Mouse (Mus musculus): Measurements from ENCODE around the gene P3h2. TPM values are rescaled to one million over a fixed set of nuclear protein-coding genes. Genes with fewer than 3 reads are reported as not detected.

P3h2 gene
- polyA plus RNA-seq, 1 experiment from 2014 or later: 6.7 TPM

DNA sequence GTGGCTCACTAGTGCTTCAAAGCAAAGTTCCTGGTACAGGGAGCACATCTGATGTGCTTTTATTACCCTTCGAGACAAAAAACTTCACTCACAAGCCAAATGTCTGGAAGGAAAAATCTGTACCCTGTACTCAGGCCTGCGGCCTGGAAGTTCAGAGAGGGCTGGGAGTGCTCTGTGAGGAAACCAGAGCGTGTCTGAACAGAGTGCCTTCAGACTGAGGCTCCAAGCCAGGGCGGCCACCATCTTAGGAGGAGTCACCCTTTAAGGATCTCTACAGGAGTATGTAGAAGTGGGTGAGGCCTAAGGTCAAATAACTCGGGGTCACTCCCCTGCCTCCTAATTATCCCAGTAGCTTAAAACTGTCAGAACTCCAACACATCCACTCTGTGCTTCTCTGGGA lies 152.2 kb downstream of the P3h2 start:
- Histone ChIP-seq H3K9me3 (replicated peaks) (no peaks in the 10 kb centered on the region), H3K36me3 (no peaks in the 10 kb centered on the region), H3K4me3 (replicated peaks) (no peak overlapping the region), H3K4me1 (no peaks in the 10 kb centered on the region), H3K27me3 (no peaks in the 10 kb centered on the region), H3K27ac (replicated peaks) (no peak overlapping the region), H3K9ac (no peak overlapping the region), H3K4me2 (replicated peaks) (no peak overlapping the region)
- no peak for ATAC-seq (ENCODE audit: insufficient number of reproducible peaks, low FRiP score, low TSS enrichment, low read depth)
- whole genome bisulfite sequencing: 61% methylated on average over 5 of the region's 5 CpGs

DNA sequence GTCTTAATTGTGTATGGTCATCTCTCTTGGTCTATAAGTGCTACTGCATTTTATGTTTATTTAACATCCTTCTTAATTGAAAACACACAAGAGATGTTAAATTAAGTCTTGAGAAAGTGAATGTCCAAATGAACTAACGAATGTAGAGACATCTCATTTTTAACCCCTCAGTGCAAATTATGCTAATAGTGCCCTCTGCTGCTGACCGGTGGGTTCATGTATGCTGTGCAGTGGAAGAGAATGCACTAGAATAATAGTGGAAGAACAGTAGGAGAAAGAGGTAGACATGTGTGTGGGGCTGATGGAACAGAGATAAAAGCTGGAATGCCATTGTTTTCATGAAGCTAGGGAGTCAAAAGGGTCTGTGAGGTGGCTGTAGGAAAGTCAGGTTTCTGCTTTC lies 153.6 kb downstream of the P3h2 start:
- Histone ChIP-seq H3K36me3 (no peaks in the 10 kb centered on the region), H3K4me2 (replicated peaks) (no peak overlapping the region), H3K4me3 (replicated peaks) (no peak overlapping the region), H3K27ac (replicated peaks) (no peak overlapping the region), H3K4me1 (no peaks in the 10 kb centered on the region), H3K27me3 (no peaks in the 10 kb centered on the region), H3K9ac (no peak overlapping the region), H3K9me3 (replicated peaks) (no peaks in the 10 kb centered on the region)
- WGBS: 57% methylated on average over 2 of the region's 2 CpGs
- no peak for ATAC-seq (ENCODE audit: insufficient number of reproducible peaks, low FRiP score, low TSS enrichment, low read depth)

DNA sequence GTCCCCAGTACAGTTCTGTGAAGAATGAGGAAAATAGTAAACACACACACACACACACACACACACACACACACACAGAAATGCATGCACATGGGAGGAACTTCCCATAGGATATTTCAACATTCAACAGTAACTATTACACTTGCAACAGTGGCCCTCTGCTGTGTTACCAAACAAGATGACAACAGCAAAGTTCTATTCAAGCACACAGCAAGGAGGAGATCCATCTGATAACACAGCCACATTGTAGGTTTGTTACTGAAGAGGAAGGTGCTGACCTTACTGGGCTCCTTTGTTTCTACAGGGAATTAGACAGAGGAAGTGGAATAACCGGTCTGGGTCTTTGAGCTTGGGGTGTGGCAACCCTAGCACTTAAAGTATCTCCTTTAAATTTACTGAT lies 157.5 kb downstream of the P3h2 start:
- Histone ChIP-seq H3K36me3 (no peaks in the 10 kb centered on the region), H3K4me3 (replicated peaks) (no peak overlapping the region), H3K9ac (no peak overlapping the region), H3K4me2 (replicated peaks) (no peak overlapping the region), H3K27ac (replicated peaks) (no peak overlapping the region), H3K27me3 (no peaks in the 10 kb centered on the region), H3K9me3 (replicated peaks) (no peaks in the 10 kb centered on the region), H3K4me1 (no peaks in the 10 kb centered on the region)
- ATAC-seq (ENCODE audit: insufficient number of reproducible peaks, low FRiP score, low TSS enrichment, low read depth): no peak
- 38% methylated on average over 1 of the region's 1 CpGs for WGBS

DNA sequence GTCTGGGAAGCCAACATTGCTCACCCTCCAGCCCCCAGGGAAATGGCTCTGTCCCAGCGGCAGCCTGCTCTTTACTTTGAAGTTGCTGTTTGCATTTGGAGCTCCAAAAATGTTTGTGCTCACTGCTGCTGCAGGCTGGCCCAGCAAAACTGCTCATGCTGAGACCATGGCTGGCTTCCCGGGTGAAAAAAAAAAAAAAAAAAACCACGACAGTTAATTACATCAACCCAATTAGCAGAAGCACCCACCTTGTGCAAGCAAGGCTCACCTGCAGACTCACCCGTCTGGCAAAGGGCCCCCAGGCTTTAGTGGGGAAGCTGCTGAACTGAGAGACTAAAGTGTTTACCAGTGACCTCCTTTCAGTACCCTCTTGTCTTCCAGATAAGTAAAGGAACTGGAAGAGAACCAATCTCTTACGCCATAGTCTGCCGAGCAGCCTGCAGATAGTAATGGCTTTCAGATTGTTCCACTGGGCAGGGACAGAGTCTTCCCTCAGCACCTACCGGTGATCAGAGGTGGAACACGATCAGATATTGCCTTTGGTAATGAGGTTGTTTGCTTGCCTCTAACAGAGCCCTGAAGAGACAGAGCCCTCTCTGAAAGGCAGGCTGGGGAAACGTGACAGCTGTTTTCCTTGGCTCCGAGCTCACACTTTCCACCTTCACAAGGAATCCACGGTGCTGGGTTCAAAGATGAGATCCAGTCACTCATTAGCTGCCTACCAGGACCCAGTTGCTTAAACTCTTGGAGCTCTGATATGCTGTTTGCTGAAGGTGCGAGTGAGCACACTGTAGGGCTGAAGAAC lies 160.2 kb downstream of the P3h2 start:
- no peak; the same call in 1 of the 2 replicates for ATAC-seq (ENCODE audit: insufficient number of reproducible peaks, low FRiP score, low TSS enrichment, low read depth)
- Histone ChIP-seq H3K4me2 (replicated peaks) (no peak overlapping the region), H3K9me3 (replicated peaks) (no peaks in the 10 kb centered on the region), H3K4me1 (no peaks in the 10 kb centered on the region), H3K9ac (no peak overlapping the region), H3K27ac (replicated peaks) (no peak overlapping the region; the same call in 1 of the 2 replicates), H3K36me3 (no peaks in the 10 kb centered on the region), H3K4me3 (replicated peaks) (no peak overlapping the region), H3K27me3 (no peaks in the 10 kb centered on the region)
- WGBS: 40% methylated on average over 12 of the region's 12 CpGs

DNA sequence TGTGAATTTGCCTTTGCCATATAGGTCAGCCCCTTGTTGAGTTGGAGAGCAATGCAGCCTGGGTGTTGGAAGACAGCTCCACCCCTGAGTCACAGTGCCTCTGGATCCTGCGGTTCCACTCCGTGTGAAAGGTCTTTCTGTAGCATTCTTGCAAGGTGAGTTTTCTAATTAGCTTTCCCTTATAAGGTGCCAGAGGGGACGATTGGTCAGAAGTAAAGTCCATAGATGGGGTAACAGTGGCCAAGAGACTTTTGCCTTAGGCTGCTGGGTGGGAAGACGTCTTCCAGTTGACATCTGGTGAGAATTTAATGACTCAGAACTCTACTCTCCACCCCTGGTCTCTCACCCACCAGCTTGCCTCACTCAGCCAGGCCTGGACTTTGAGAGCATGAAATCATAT lies 163.3 kb downstream of the P3h2 start:
- no peaks in the 10 kb centered on the region for H3K9me3 ChIP-seq (replicated peaks)
- no peak overlapping the region for H3K27ac ChIP-seq (replicated peaks)
- WGBS: 62% methylated on average over 4 of the region's 4 CpGs
- H3K27me3 ChIP-seq: no peaks in the 10 kb centered on the region
- H3K4me2 ChIP-seq (replicated peaks): no peak overlapping the region
- no peaks in the 10 kb centered on the region for H3K4me1 ChIP-seq
- ATAC-seq (ENCODE audit: insufficient number of reproducible peaks, low FRiP score, low TSS enrichment, low read depth): no peak
- H3K4me3 ChIP-seq (replicated peaks): no peak overlapping the region
- H3K9ac ChIP-seq: no peak overlapping the region
- H3K36me3 ChIP-seq: no peaks in the 10 kb centered on the region

DNA sequence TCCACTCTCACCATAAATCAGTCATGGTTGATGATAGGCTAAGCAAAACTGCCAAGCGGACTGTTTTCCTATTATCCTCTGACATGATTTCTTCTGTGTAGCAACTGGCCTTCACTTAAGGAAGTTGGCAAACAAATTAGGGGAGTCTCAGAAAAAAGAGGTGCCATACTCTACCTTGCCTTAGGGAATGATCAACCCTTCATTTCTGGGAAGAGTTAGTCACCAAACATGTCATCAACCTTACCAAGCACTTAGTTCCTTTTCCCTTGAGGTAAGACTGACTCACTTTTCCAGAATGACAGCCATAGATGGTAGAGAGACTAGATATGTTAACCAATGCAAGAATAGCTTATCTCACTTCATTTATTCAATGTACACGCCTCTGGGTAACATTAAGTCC lies 171.4 kb downstream of the P3h2 start:
- H3K9ac ChIP-seq: no peak overlapping the region
- no peaks in the 10 kb centered on the region for H3K36me3 ChIP-seq
- H3K4me3 ChIP-seq (replicated peaks): no peak overlapping the region
- no peak for ATAC-seq (ENCODE audit: insufficient number of reproducible peaks, low FRiP score, low TSS enrichment, low read depth)
- no peaks in the 10 kb centered on the region for H3K4me1 ChIP-seq
- 87% methylated on average over 2 of the region's 2 CpGs for WGBS
- H3K4me2 ChIP-seq (replicated peaks): no peak overlapping the region
- H3K9me3 ChIP-seq (replicated peaks): no peaks in the 10 kb centered on the region
- H3K27ac ChIP-seq (replicated peaks): no peak overlapping the region
- no peaks in the 10 kb centered on the region for H3K27me3 ChIP-seq

DNA sequence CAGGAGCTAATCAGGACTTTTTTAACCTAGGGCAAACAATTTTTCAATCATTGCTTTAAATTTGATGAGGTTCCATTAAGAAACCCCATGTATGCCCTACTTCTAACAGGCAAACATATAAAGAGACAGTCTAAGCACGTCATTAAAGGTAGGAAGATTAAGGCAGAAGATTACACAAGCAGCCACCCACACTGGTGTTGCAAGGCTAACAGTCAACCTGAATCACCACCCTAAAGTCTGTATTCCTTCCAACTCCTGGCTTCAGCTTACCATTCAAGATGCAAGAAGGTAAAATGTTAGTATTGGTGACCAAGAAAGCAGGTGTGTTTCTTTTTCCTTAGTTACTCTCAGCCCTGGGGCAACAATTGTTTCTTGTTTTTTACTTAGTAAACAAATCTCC lies 193.4 kb downstream of the P3h2 start:
- Histone ChIP-seq H3K9ac (no peak overlapping the region), H3K4me1 (no peaks in the 10 kb centered on the region), H3K9me3 (replicated peaks) (no peaks in the 10 kb centered on the region), H3K27ac (replicated peaks) (no peak overlapping the region), H3K36me3 (no peaks in the 10 kb centered on the region), H3K27me3 (no peaks in the 10 kb centered on the region), H3K4me2 (replicated peaks) (no peak overlapping the region), H3K4me3 (replicated peaks) (no peak overlapping the region)
- no peak for ATAC-seq (ENCODE audit: insufficient number of reproducible peaks, low FRiP score, low TSS enrichment, low read depth)
- WGBS: 51% methylated on average over 1 of the region's 1 CpGs
